Mouse (Mus musculus) olfactory bulb, adult 2 months (tissue): Measurements from ENCODE around the gene Inhbb.

Source experiments
- CTCF ChIP-seq: fragments of 200-500 bp; IDR thresholded peaks from 2 replicates; pipeline ENCODE4 v1.5.1; 2012; ENCODE audit warnings: low read depth, mild to moderate bottlenecking, low read length, moderate library complexity; ENCODE audit not compliant: insufficient read depth
- POLR2A ChIP-seq: fragments of 200-500 bp; IDR thresholded peaks from 2 replicates; pipeline ENCODE4 v1.6.1; 2012; ENCODE audit warnings: mild to moderate bottlenecking, low read depth, low read length, moderate library complexity; ENCODE audit not compliant: insufficient read depth

DNA sequence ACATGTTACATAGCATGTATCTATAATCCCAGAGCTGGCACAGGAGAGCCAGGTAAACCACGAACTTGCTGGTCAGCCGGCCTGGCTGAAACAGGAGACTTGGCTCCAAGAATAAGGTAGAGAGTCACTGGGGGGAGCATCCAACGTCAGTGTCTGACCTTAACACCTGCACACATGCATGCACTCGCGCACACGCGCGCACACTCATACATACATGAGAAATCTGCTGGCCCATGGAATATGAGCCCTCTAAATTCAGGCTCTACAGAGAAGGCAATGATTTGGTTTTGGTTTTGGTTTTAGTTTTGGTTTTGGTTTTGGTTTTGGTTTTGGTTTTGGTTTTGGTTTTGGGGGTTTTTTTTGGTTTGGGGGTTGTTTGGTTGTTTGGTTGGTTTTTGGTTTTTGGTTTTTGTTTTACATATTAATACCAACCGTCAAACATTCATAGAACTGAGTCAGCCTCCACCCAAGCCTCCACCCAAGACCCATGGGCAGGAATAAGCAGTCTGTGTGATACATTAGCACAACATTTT lies 16.1 kb upstream of the Inhbb start:
- TF ChIP-seq POLR2A (no peak), CTCF (no peak)
